Mouse (Mus musculus) heart, postnatal 36 days (tissue): Measurements from ENCODE around the gene Sidt1. TPM values are rescaled to one million over a fixed set of nuclear protein-coding genes. Genes with fewer than 3 reads are reported as not detected.

Source experiments
- DNase-seq, 2 experiments: peaks; one replicate each; pipeline ENCODE4 v3.0.0; 2021 to 2022
- intact Hi-C: fragments of 180-260 bp; cut with DNase I; formaldehyde crosslinking; loops from one replicate; pipeline ENCODE4 v1.15.1; 2025
- total RNA-seq, 2 experiments: library from RNA; stranded (reverse); gene quantifications; 2 replicates each; pipeline ENCODE4 v1.2.3; 2021

Sidt1 gene
- total RNA-seq, 2 experiments from 2014 or later: 0.38 to 0.56 TPM

GRCm38 (mm10) chr16:44253797-44254634, 79.0 kb downstream of the Sidt1 start:
- intact Hi-C loops: no loop called here
- DNase-seq: no peak

GRCm38 (mm10) chr16:44252735-44253134, 80.3 kb downstream of the Sidt1 start:
- intact Hi-C loops: no loop called here
- DNase-seq: no peak

DNA sequence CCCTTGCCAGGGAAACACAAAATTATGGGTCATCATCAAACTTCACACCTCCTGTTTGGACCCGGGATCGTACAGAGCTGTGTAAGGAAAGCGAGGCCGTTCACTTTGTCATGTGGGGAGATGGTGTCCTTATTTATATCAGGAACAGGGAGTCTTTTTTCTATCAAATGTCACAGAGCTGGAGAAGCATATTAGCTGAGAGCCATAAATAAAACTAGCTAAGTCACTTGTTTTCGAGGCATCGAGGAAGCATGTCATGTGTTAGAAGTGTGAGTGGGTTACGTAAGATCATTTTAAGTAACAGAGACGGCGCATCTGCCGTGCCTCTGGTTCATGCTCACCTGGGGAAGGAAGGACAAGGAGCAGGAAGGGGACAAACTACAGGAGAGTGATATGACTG, 83.0 kb downstream of the Sidt1 start:
- no peak for DNase-seq
- intact Hi-C loops: no loop called here

GRCm38 (mm10) chr16:44243323-44243722, 89.7 kb downstream of the Sidt1 start:
- no peak for DNase-seq
- intact Hi-C loops: no loop called here

GRCm38 (mm10) chr16:44242633-44243032, 90.4 kb downstream of the Sidt1 start:
- intact Hi-C loops: loop anchor here (1.0 kb wide), 2 partner anchors 70 to 120 kb away; no protein-coding TSS in a partner anchor
- peak; percentile 78 for DNase-seq

DNA sequence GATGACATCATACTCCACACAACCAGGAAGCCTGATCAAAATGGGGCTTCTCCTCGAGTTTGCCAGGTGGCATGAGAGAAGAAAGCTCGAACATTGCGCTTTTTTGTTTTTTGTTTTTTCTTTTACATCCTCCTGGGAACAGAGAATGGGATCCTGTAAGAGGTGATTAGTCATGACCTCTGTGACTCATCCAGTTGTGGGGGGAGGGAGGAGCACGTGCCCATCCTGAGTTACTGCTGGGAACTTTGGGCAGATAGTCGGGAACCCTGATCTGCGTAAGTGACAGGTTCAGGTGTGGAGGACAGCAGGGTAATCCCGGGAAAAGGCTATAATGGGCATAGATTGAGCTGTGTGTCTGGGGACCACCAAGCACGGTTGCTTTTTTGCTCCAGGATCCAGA, 92.6 kb downstream of the Sidt1 start:
- intact Hi-C loops: no loop called here
- DNase-seq: no peak

- intact Hi-C loops: no loop called here
These were observed 94.1 kb downstream of the Sidt1 start for GRCm38 (mm10) chr16:44238835-44239263.

GRCm38 (mm10) chr16:44237836-44238235, 95.2 kb downstream of the Sidt1 start:
- intact Hi-C loops: no loop called here
- no peak for DNase-seq

More at GRCm38 (mm10) chr16:44238835-44239263, 94.1 kb downstream of the Sidt1 start:
- no peak for DNase-seq

GRCm38 (mm10) chr16:44233019-44233418, 100.0 kb downstream of the Sidt1 start:
- intact Hi-C loops: no loop called here
- DNase-seq: no peak

DNA sequence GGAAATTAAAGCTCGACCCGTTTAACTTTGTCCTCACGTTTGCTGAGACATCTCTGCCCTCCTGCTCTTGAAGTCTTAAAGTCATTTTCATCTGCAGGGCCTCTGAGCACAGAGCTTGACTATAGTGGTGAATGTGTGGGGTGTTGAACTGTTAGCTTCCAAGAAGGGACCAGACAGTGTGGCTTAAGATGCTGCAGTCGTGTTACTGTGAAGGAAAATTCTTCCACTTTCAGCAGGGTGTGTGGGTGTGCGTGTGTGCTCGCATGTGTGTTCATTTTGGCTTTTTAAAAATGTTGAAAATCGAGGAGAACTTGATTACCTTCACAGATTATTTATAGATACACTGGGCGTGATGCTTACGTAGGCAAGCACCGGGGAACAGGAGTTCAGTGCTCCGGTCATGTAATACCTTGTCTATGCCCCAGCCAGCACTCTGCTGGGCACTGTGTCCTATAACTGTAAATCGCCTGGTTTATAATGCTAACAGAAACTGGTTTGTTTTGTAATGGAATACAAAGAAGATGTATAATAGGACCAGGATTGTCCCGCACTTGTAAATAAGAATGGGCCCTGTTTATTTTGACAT, 106.2 kb downstream of the Sidt1 start:
- DNase-seq: no peak
- intact Hi-C loops: no loop called here

DNA sequence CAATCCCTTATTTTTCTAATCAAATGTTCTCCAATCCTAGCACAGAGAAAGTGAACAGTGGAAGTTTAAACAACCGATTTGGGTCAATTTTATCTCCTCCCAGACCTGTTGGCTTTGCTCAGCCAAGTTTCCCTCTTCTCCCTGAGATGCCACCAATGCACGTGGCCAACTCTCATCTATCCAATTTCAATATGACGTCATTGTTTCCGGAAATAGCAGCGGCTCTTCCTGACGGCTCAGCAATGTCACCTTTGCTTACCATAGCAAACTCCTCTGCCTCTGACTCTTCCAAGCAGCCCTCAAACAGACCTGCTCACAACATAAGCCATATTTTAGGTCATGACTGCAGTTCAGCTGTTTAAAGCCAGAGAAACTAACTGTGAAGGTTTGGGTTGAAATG, 111.5 kb downstream of the Sidt1 start:
- intact Hi-C loops: no loop called here
- DNase-seq: no peak

GRCm38 (mm10) chr16:44216417-44216816, 116.6 kb downstream of the Sidt1 start:
- intact Hi-C loops: no loop called here
- no peak for DNase-seq

GRCm38 (mm10) chr16:44215513-44215912, 117.5 kb downstream of the Sidt1 start:
- intact Hi-C loops: no loop called here
- peak; percentile 24 to 39 for DNase-seq

DNA sequence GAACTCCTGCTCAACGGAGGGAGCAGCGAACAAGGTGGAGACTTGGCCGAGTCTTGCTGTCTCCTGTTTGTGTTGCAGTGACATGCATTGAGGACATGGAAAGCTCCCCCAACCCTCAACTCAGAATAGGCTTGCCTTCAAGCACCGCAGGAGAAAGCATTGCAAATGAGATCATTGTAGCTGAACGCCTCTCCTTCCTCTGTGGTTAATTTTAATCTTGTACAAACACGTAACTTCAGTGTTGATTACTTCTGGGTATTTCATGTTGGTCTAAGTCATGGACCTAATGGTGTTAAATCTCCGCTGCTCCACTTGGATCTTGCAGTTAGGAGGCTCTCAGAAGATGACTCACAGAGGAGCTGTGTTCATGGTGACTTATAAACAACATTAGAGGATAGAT, 120.3 kb downstream of the Sidt1 start:
- DNase-seq: no peak
- intact Hi-C loops: no loop called here

DNA sequence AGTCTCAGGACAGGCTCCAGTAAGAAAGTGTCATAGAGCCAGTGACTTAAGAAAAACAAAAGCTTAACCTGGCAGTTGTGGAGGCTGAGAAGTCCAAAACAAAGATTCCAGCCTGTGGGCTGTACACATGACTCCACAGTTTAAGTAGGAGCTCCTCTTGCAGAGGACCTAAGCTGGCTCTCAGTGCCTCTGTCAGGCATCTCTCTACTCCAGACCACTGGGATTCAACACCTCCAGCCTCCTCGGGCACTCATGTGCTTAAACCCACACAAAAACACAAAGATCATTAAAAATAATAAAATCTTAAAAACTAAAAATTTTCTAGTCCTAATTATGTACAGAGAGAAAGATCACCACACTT, 122.0 kb downstream of the Sidt1 start:
- DNase-seq: no peak
- intact Hi-C loops: no loop called here

DNA sequence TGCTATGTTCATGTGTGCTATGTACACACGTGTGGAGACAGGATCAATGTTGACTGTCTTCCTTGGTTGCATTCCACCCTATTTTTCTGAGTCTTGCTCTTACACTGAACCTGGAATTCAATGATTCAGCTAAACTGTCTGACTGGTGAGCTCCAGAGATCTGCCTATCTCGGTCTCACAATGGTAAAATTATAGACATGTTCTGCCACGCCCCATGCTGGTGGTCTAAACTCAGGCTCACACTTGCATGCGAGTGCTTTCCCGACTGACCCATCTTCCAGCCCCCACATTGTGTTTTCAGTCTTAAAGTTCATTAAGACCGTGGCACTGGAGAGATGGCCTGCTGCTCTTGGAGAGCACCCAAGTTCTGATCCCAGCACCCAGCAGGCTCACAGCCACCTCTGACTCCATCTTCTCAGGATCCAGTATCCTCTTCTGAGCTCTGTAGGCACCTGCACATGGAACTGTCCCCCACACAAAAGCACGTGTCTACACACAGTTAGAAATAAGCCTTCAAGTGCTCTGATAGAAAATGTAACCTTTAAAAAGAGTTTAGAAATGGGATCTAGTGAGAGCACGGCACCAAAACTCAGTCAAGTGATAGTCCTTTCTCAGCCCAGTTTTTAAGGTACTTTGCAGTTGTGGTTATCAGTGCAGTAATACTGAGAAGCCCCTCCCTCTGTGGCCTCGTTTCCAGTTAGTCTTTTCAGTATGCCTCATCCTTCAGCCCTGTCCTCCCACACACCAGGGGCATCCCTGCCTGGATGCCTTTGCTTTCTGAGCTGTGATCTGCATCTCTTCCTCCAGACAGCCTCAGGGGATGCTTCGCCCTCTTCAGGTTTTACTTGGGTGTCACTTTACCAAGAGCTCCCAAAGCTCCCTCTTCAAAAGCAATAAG, 122.6 kb downstream of the Sidt1 start:
- intact Hi-C loops: no loop called here
- DNase-seq: no peak

DNA sequence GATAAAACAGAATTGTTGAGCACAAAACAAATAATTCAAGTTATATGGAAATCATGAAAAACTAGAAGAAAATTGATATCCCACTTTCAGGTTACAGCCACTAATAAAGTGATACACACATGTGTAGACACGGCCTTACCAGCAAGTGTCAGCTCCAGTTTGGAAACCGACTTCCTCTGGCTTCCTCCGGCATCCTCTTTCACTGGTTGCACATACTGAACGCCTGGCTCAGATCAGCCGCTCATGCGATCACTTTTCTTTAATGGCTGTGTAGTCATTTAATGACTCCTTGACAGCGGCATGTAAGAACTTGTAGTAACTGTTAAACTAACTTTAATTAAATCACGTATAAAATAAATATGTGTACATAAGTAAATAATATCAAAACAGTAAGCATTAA, 127.0 kb downstream of the Sidt1 start:
- no peak for DNase-seq
- intact Hi-C loops: no loop called here

GRCm38 (mm10) chr16:44204331-44204730, 128.7 kb downstream of the Sidt1 start:
- no peak for DNase-seq
- intact Hi-C loops: no loop called here

- intact Hi-C loops: no loop called here
- DNase-seq: no peak
These were observed 132.8 kb downstream of the Sidt1 start for GRCm38 (mm10) chr16:44200146-44200545.

GRCm38 (mm10) chr16:44199066-44199703, 133.8 kb downstream of the Sidt1 start:
- intact Hi-C loops: no loop called here
- no peak for DNase-seq

DNA sequence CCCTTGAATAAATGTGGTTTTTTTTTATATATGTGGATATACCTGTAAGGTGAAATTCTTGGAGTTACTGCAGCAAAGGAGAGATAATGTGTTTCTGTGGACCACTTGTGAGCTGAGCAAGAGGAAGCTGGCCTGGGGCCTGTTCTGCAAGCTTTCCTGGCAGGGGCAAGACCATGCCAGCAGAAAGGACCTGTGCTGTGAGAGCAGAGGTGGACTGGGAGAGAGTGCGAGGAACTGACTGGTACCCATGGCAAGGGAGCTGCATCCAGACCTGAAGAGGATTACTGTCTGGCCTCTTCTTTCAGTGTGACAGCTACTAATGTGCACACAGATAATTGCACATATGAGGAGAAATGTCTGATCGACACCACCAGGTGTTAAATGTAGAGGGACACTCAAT, 142.0 kb downstream of the Sidt1 start:
- DNase-seq: no peak
- intact Hi-C loops: no loop called here
